Mouse (Mus musculus): Measurements from ENCODE around the gene Etnk1. TPM values are rescaled to one million over a fixed set of nuclear protein-coding genes. Genes with fewer than 3 reads are reported as not detected.

The Etnk1 gene
- polyA plus RNA-seq, 1 experiment, result 48.6 TPM

DNA sequence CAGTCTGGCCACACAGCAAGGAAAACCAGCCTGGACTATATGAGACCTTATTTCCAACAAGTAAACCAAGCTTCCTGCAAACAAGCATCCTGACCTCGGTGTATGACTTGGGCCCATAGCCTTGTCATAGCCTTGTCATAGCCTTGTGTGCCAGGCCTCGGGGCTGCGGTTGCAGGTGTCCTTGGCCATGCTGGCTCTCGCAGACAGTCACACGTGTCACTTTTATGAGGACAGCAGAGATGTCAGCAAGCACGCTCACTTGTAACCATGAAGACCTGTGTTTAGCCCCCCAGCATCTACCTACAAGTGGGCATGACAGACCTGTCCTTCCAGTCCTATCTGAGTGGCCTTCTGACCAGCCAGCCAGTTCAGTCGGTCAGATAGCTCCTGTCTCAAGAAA, 31.4 kb downstream of the Etnk1 start:
- Histone ChIP-seq H3K27ac (ENCODE audit: insufficient read depth, low read length) (no peak overlapping the region), H3K4me3 (ENCODE audit: insufficient read depth, low read length) (no peak overlapping the region), H3K4me1 (ENCODE audit: control insufficient read depth, insufficient read depth, low read length) (no peaks in the 10 kb centered on the region)
- TF ChIP-seq CTCF (IDR thresholded peaks at IDR 0.05; ENCODE audit: borderline replicate concordance, insufficient read depth, low read length) (no peak), POLR2A (IDR thresholded peaks at IDR 0.05; ENCODE audit: low read depth, low read length) (no peak)

DNA sequence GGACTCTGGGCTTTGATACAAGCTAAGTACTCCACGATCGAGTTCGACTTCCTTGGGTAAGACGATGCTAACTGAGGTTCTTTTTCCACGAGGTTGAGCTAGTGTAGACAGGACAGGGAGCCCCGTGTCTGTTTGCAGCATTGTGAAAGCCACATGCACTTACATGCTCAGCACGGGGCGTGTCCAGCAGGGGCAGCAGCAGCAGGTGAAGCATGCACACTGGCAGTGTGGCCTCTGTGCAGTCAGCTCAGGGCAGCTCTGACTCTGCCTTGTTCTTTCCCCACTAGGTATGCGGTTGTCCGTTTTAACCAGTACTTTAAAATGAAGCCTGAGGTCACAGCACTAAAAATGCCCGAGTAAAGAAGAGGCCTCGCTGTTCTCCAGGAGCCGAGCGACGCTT, 36.1 kb downstream of the Etnk1 start:
- no peak overlapping the region for H3K4me3 ChIP-seq (ENCODE audit: insufficient read depth, low read length)
- H3K27ac ChIP-seq (ENCODE audit: insufficient read depth, low read length), result no peak overlapping the region
- TF ChIP-seq POLR2A (IDR thresholded peaks at IDR 0.05; ENCODE audit: low read depth, low read length) (no peak), CTCF (IDR thresholded peaks at IDR 0.05; ENCODE audit: borderline replicate concordance, insufficient read depth, low read length) (no peak)
- H3K4me1 ChIP-seq (ENCODE audit: control insufficient read depth, insufficient read depth, low read length), result no peaks in the 10 kb centered on the region

DNA sequence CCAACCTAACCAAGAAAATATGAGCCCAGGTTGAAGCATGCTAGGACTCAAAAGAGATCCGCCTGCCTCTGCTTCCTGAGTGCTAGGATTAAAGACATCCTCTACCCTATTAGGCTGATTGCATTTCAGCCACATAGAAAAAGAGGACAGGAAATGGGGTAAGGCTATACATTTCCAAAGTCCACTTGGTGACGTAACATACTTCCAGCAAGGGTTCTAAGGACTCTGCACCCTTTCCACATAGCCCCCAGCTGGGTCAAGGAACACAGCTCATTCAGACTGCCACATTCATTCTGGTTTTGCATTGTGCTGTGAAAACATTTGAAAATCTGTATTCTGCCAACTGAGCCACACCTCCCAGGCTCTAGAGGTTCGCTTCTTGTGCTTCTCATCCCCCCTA, 41.9 kb downstream of the Etnk1 start:
- Histone ChIP-seq H3K4me3 (ENCODE audit: insufficient read depth, low read length) (no peak overlapping the region), H3K27ac (ENCODE audit: insufficient read depth, low read length) (no peak overlapping the region), H3K4me1 (ENCODE audit: control insufficient read depth, insufficient read depth, low read length) (no peaks in the 10 kb centered on the region)
- TF ChIP-seq POLR2A (IDR thresholded peaks at IDR 0.05; ENCODE audit: low read depth, low read length) (no peak), CTCF (IDR thresholded peaks at IDR 0.05; ENCODE audit: borderline replicate concordance, insufficient read depth, low read length) (no peak)

DNA sequence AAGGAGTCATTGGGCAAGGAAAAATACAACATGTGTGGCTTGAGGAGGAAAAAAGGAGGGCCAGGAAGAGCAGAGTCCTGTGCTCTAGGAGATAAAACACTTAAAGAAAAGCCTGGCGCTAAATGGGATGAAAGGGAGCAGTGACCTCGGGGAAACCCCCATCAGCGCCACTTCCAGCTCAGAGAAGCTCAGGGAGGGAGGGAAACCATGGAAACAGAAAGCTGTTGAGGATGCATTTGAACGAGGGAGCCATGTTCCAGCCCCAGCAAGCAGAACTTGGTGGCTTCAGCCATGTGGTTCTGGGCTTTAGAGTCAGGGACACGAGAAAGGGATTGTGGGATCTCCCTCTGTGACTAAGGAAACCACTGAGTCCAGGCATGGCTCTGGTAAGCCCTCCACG, 45.7 kb downstream of the Etnk1 start:
- no peak overlapping the region for H3K4me3 ChIP-seq (ENCODE audit: insufficient read depth, low read length)
- TF ChIP-seq CTCF (IDR thresholded peaks at IDR 0.05; ENCODE audit: borderline replicate concordance, insufficient read depth, low read length), result no peak
- no peak for TF ChIP-seq POLR2A (IDR thresholded peaks at IDR 0.05; ENCODE audit: low read depth, low read length)
- H3K27ac ChIP-seq (ENCODE audit: insufficient read depth, low read length), result no peak overlapping the region

DNA sequence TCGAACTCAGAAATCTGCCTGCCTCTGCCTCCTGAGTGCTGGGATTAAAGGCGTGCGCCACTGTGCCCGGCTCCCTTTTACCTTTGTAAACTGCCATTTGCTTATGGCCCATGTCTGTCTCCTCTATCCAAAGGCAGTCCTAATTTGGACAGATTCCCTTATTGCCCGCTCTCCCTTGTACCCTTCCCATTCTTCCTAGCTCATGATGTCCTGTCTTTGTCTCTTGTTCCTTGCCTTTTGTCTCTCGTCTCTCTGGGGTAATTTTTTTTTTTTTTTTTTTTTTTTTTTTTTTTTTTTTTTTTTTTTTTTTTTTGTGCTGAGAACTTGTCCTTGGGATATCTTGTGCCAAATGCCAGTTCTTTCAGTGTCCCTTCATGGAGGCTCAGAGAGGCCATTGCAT, 46.4 kb downstream of the Etnk1 start:
- TF ChIP-seq CTCF (IDR thresholded peaks at IDR 0.05; ENCODE audit: borderline replicate concordance, insufficient read depth, low read length) (no peak), POLR2A (IDR thresholded peaks at IDR 0.05; ENCODE audit: low read depth, low read length) (no peak)
- H3K4me1 ChIP-seq (ENCODE audit: control insufficient read depth, insufficient read depth, low read length), result no peaks in the 10 kb centered on the region
- no peak overlapping the region for H3K27ac ChIP-seq (ENCODE audit: insufficient read depth, low read length)
- no peak overlapping the region for H3K4me3 ChIP-seq (ENCODE audit: insufficient read depth, low read length)

More for the DNA sequence above, 45.7 kb downstream of the Etnk1 start:
- no peaks in the 10 kb centered on the region for H3K4me1 ChIP-seq (ENCODE audit: control insufficient read depth, insufficient read depth, low read length)

DNA sequence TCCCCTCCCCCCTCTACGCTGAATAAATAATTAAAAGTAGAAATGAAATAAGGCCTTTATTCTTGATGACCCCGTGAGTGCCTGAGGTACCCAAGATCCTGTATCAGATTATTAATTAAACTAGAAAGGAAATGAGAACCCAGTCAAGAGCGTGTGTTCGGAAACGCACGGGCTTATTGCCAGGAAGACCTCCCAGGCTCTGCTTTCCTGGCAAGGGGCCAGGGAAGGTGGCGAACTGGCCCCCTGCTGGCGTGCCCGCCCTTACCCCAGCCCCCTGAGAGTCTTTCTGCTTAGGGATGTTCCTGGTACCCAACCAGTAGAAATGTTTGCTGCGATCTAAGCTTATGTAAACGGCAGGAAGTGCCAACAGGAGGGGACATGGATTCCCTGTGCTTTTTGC, 49.2 kb downstream of the Etnk1 start:
- Histone ChIP-seq H3K4me3 (ENCODE audit: insufficient read depth, low read length) (no peak overlapping the region), H3K4me1 (ENCODE audit: control insufficient read depth, insufficient read depth, low read length) (no peaks in the 10 kb centered on the region), H3K27ac (ENCODE audit: insufficient read depth, low read length) (no peak overlapping the region)
- TF ChIP-seq POLR2A (IDR thresholded peaks at IDR 0.05; ENCODE audit: low read depth, low read length) (no peak), CTCF (IDR thresholded peaks at IDR 0.05; ENCODE audit: borderline replicate concordance, insufficient read depth, low read length) (no peak)

DNA sequence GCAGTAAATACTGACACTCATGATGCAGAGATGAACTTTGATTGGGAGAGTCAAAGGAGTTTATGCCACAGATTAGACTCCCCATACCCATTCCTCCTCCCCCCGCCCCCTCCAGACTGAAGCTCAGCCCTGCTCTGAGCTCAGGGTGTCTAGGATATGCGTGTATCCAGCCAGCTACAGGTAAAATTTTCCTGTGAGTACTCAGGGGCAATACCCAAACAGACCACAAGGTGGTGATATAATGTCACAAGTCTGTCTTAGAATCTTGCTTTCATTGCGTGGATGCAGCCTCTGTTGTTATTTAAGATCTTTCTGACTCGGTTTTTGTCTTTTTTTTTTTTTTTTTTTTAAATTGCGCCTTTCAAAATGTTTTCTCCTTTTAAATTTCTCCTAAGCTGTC, 52.3 kb downstream of the Etnk1 start:
- H3K27ac ChIP-seq (ENCODE audit: insufficient read depth, low read length), result no peak overlapping the region
- H3K4me3 ChIP-seq (ENCODE audit: insufficient read depth, low read length), result no peak overlapping the region
- TF ChIP-seq CTCF (IDR thresholded peaks at IDR 0.05; ENCODE audit: borderline replicate concordance, insufficient read depth, low read length), result no peak
- no peak for TF ChIP-seq POLR2A (IDR thresholded peaks at IDR 0.05; ENCODE audit: low read depth, low read length)
- H3K4me1 ChIP-seq (ENCODE audit: control insufficient read depth, insufficient read depth, low read length), result no peaks in the 10 kb centered on the region

DNA sequence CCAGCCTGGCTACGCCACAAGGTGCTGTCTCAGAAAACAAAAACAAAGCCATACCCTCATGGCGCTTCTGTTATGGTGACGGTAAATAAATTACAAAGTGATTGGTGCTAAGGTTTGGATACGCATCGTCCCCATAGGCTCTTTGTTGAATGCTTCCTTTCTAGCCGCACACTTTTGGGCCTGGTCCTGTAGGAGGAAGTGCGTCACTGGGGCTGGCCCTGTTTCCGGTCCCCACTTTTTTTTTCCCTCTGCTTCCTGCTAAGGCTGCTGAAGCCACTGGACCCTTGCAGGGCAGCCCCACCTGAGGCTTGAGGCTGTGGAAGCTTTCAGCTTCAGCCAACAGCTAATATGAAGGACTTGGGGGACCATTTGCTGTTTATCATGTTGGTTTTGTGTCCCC, 54.2 kb downstream of the Etnk1 start:
- H3K4me3 ChIP-seq (ENCODE audit: insufficient read depth, low read length), result no peak overlapping the region
- no peak for TF ChIP-seq POLR2A (IDR thresholded peaks at IDR 0.05; ENCODE audit: low read depth, low read length)
- no peak for TF ChIP-seq CTCF (IDR thresholded peaks at IDR 0.05; ENCODE audit: borderline replicate concordance, insufficient read depth, low read length)
- no peaks in the 10 kb centered on the region for H3K4me1 ChIP-seq (ENCODE audit: control insufficient read depth, insufficient read depth, low read length)
- no peak overlapping the region for H3K27ac ChIP-seq (ENCODE audit: insufficient read depth, low read length)

DNA sequence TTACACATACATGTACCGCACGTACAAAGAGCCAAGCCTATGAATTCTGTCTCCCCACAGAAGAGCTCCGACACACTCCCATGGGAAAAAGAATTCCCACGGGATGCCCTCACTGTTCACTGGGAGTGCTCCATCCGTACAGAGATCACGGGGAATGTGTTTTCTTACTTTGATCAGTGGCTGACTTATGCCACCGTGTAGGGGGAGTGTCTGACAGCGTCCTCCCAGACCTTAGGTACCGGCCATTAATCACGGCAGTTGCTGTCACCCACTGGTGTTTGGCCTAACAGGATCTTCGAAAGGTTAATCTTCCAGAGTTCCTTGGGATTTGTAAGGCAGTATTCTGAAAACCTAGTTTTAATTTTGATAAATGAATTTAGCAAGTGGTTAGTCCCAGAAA, 57.0 kb downstream of the Etnk1 start:
- Histone ChIP-seq H3K4me1 (ENCODE audit: control insufficient read depth, insufficient read depth, low read length) (no peaks in the 10 kb centered on the region), H3K4me3 (ENCODE audit: insufficient read depth, low read length) (no peak overlapping the region)
- no peak for TF ChIP-seq POLR2A (IDR thresholded peaks at IDR 0.05; ENCODE audit: low read depth, low read length)
- no peak for TF ChIP-seq CTCF (IDR thresholded peaks at IDR 0.05; ENCODE audit: borderline replicate concordance, insufficient read depth, low read length)

DNA sequence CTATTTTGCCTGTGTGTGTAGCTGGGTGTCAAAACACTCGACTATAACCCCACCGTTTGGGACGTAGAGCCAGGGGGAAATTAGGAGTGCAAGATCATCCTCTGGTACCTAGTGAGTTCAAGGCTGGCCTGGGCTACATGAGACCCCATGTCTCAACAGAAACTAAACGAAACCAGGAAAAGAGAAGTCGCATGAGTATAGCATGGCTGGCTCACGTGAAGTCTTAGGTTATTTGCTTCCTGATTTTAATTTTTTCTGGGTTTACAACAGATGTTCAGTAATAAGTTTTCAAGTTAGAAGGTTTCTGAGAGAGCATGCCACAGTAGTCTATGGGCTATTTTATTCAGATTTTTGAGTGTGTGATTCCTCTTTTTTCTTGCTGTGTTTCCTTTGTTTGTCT, 57.9 kb downstream of the Etnk1 start:
- Histone ChIP-seq H3K4me1 (ENCODE audit: control insufficient read depth, insufficient read depth, low read length) (no peaks in the 10 kb centered on the region), H3K4me3 (ENCODE audit: insufficient read depth, low read length) (no peak overlapping the region), H3K27ac (ENCODE audit: insufficient read depth, low read length) (no peak overlapping the region)
- no peak for TF ChIP-seq CTCF (IDR thresholded peaks at IDR 0.05; ENCODE audit: borderline replicate concordance, insufficient read depth, low read length)
- TF ChIP-seq POLR2A (IDR thresholded peaks at IDR 0.05; ENCODE audit: low read depth, low read length), result no peak

More for the DNA sequence above, 57.0 kb downstream of the Etnk1 start:
- no peak overlapping the region for H3K27ac ChIP-seq (ENCODE audit: insufficient read depth, low read length)

DNA sequence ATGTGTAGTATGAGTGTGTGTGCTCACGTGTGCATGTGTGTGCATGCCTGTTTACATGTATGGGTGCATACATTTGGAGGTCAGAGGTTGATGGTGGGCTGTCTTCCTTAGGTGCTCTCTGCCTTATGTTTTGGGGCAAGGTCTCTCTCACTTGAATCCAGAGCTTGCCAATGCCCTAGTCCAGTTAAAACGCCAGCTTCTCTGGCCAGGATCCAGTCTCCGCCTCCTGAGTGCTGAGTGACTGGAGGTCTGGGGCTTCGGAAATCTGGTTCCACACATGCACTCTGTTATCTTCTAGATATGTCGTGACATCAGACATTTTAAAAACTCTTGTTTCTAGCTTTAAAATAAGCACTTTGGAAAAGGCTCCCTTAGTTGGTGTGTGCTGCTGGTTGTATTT, 61.7 kb downstream of the Etnk1 start:
- TF ChIP-seq CTCF (IDR thresholded peaks at IDR 0.05; ENCODE audit: borderline replicate concordance, insufficient read depth, low read length) (no peak), POLR2A (IDR thresholded peaks at IDR 0.05; ENCODE audit: low read depth, low read length) (no peak)
- no peak overlapping the region for H3K4me3 ChIP-seq (ENCODE audit: insufficient read depth, low read length)

More for the DNA sequence above, 61.7 kb downstream of the Etnk1 start:
- Histone ChIP-seq H3K4me1 (ENCODE audit: control insufficient read depth, insufficient read depth, low read length) (no peaks in the 10 kb centered on the region), H3K27ac (ENCODE audit: insufficient read depth, low read length) (no peak overlapping the region)
